Comparison of ENCODE assay signal across 8 mouse cellular contexts in the genomic region with DNA sequence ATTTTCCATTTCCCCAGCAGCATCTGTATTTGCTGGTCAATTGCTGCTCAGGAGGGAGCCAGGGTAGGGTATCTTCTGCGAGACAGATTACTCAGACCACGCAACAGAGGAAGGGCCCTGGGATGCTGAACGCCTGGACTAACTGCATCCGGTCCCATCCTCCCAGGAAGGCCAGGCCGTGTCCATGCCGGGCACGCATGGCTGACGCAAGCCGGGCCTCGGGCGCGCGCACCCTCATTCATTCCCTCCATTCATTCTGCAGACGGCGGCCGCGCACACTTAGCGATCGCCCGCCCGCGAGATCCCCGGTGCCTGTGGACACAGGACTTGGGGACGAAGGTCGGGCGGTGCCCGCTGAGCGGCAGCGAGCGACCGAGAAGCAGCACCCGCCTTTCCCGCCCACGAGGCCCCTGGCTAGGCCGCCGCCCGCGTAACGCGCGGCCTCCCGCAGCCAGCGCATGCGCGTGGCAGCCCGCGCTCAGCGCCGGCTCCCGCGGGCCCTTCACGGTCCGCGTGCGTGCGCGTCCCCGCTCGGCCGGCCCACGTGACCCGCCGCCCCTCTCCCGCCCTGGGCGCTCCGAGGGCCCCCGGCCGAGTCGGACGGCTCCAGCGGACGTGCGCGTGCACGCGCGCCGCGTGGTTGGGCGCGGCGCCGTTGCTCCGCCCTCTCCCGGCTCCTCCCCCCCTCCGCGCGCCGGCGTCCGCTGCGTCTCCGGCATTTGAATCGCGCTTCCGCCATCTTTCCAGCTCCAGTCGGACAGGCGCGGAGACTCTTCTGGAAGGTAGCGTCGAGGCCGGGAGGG. TPM values are rescaled to one million over a fixed set of nuclear protein-coding genes. Genes with fewer than 3 reads are reported as not detected.
DNase-seq lines count a peak whose midpoint lies in the region; ATAC-seq and TF ChIP-seq lines count a peak whose summit lies in the region.

Ran (plus strand) TSS at position 573 of the 803 bp plus-strand sequence.

- WGBS in heart, embryonic 11.5 days (ENCODE audit: insufficient replicate concordance), result under 1% methylated on average over 59 of the region's 102 CpGs
- under 1% methylated on average over 77 of the region's 102 CpGs for WGBS in kidney, embryonic 16.5 days
- WGBS in liver, adult 2 months, result 1% methylated on average over 99 of the region's 102 CpGs

- peaks cover 2% of the 10 kb centered on the region for H3K36me3 ChIP-seq in heart, embryonic 11.5 days (ENCODE audit: control insufficient read depth, insufficient read depth, low read length)
- H3K36me3 ChIP-seq in kidney, embryonic 16.5 days (ENCODE audit: insufficient read depth, low read length), result peaks cover 12% of the 10 kb centered on the region; the same call in 1 of the 2 replicates
- peaks cover 7% of the 10 kb centered on the region; the same call in 1 of the 2 replicates for H3K36me3 ChIP-seq in liver, adult 2 months (ENCODE audit: control insufficient read depth, insufficient read depth, low read length)
- peaks cover 32% of the 10 kb centered on the region for H3K36me3 ChIP-seq in myocyte (ENCODE audit: control insufficient read depth, insufficient read depth)
- H3K36me3 ChIP-seq in splenic B cell, adult 2 months (ENCODE audit: control insufficient read depth, insufficient read depth, low read length, poor library complexity, severe bottlenecking), result peaks cover 9% of the 10 kb centered on the region; the same call in 1 of the 2 replicates

- peak within 1 kb of the TSS; percentile 86 for H3K4me2 ChIP-seq in heart, embryonic 11.5 days
- peak within 1 kb of the TSS; percentile 70 for H3K4me2 ChIP-seq in kidney, embryonic 16.5 days (replicated peaks; ENCODE audit: low read depth, low read length)
- H3K4me2 ChIP-seq in myocyte (ENCODE audit: low read depth), result peak within 1 kb of the TSS; percentile 98

- peak within 1 kb of the TSS; percentile 86 for H3K4me3 ChIP-seq in heart, embryonic 11.5 days (ENCODE audit: low read depth, low read length)
- peak within 1 kb of the TSS; percentile 61 for H3K4me3 ChIP-seq in kidney, embryonic 16.5 days (ENCODE audit: low read length)
- peak within 1 kb of the TSS; percentile 90 for H3K4me3 ChIP-seq in liver, adult 2 months (ENCODE audit: insufficient read depth, low read depth, low read length)
- H3K4me3 ChIP-seq in myocyte, result peak within 1 kb of the TSS; percentile 96

- peaks cover 10% of the 10 kb centered on the region for H3K79me2 ChIP-seq in liver, adult 2 months (ENCODE audit: control insufficient read depth, insufficient read depth, low read length)
- peaks cover 22% of the 10 kb centered on the region for H3K79me2 ChIP-seq in myocyte (ENCODE audit: control insufficient read depth, insufficient read depth)

- H3K9me3 ChIP-seq in heart, embryonic 11.5 days (replicated peaks; ENCODE audit: control insufficient read depth, low read length), result no peaks in the 10 kb centered on the region
- H3K9me3 ChIP-seq in kidney, embryonic 16.5 days (ENCODE audit: low read length), result no peaks in the 10 kb centered on the region

- peak; percentile 73; the same call in 1 of the 2 replicates for TF ChIP-seq POLR2A in liver, adult 2 months (IDR thresholded peaks at IDR 0.05; ENCODE audit: extremely low read depth, insufficient read depth, low read length)
- TF ChIP-seq POLR2A in myocyte (IDR thresholded peaks at IDR 0.05; ENCODE audit: insufficient read length, low read depth), result peak; percentile 75

- H3ac ChIP-seq in myocyte (ENCODE audit: control insufficient read depth, insufficient read length), result peak within 1 kb of the TSS; percentile 99

- no peaks in the 10 kb centered on the region for H3K27me3 ChIP-seq in heart, embryonic 11.5 days (ENCODE audit: control insufficient read depth, insufficient read depth, low read length)
- no peaks in the 10 kb centered on the region for H3K27me3 ChIP-seq in kidney, embryonic 16.5 days (ENCODE audit: insufficient read depth, low read length)
- no peaks in the 10 kb centered on the region for H3K27me3 ChIP-seq in liver, adult 2 months (ENCODE audit: control insufficient read depth, insufficient read depth, low read length)
- H3K27me3 ChIP-seq in myocyte (ENCODE audit: control insufficient read depth, insufficient read depth, insufficient read length), result no peaks in the 10 kb centered on the region
- no peaks in the 10 kb centered on the region; the same call in 1 of the 2 replicates for H3K27me3 ChIP-seq in splenic B cell, adult 2 months (ENCODE audit: control insufficient read depth, insufficient read depth, low read length, poor library complexity, severe bottlenecking)

- TF ChIP-seq CTCF in liver, adult 2 months (IDR thresholded peaks at IDR 0.05; ENCODE audit: low read depth, low read length), result no peak

- H3K27ac ChIP-seq in heart, embryonic 11.5 days (ENCODE audit: low read depth, low read length), result peak within 1 kb of the TSS; percentile 99
- peak within 1 kb of the TSS; percentile 98 for H3K27ac ChIP-seq in kidney, embryonic 16.5 days (ENCODE audit: low read length)
- H3K27ac ChIP-seq in liver, adult 2 months (replicated peaks; ENCODE audit: insufficient read depth, low read depth, low read length), result peak within 1 kb of the TSS; percentile 80

- peak; percentile 75 for ATAC-seq in erythroblast, adult 5-6 weeks (replicated peaks; ENCODE audit: low FRiP score, poor library complexity, severe bottlenecking)
- peak; percentile 94 for ATAC-seq in heart, embryonic 11.5 days (replicated peaks; ENCODE audit: insufficient number of reproducible peaks, low FRiP score, low TSS enrichment)
- ATAC-seq in kidney, embryonic 16.5 days (ENCODE audit: low FRiP score, low TSS enrichment), result peak; percentile 95

- peaks cover 8% of the 10 kb centered on the region; the same call in 1 of the 2 replicates for H3K4me1 ChIP-seq in heart, embryonic 11.5 days (ENCODE audit: control insufficient read depth, insufficient read depth, low read length)
- peaks cover 9% of the 10 kb centered on the region for H3K4me1 ChIP-seq in kidney, embryonic 16.5 days (ENCODE audit: insufficient read depth, low read length)
- H3K4me1 ChIP-seq in liver, adult 2 months (ENCODE audit: control insufficient read depth, insufficient read depth, low read length), result peaks cover 7% of the 10 kb centered on the region

- H3K9ac ChIP-seq in heart, embryonic 11.5 days (ENCODE audit: low read depth, low read length), result peak within 1 kb of the TSS; percentile 98
- H3K9ac ChIP-seq in kidney, embryonic 16.5 days (replicated peaks; ENCODE audit: low read length), result peak within 1 kb of the TSS; percentile 99
- H3K9ac ChIP-seq in liver, adult 2 months (ENCODE audit: low read depth, low read length), result peak within 1 kb of the TSS; percentile 93

- peak; percentile 97 to 98 for DNase-seq in B cell, adult 2 months
- DNase-seq in brain, adult 2 months (ENCODE audit: low read depth, low spot score), result peak; percentile 98
- DNase-seq in liver, adult 2 months (ENCODE audit: extremely low read depth, low read depth, low spot score), result peak; percentile 65
- peak; percentile 97 for DNase-seq in splenic B cell, adult 2 months (ENCODE audit: low read depth, low spot score)

TF ChIP-seq in myocyte, 11 proteins besides CTCF, POLR2A, EP300 and RAD21:
- TF ChIP-seq CEBPB (IDR thresholded peaks at IDR 0.05; ENCODE audit: insufficient read depth, poor library complexity, severe bottlenecking) (peak; percentile 36; the same call in 1 of the 2 replicates), SRF (IDR thresholded peaks at IDR 0.05; ENCODE audit: control insufficient read depth, insufficient read length, low read depth) (no peak), POLR2AphosphoS2 (IDR thresholded peaks at IDR 0.05; ENCODE audit: insufficient read length, low read depth) (peak; percentile 84), TCF3 (IDR thresholded peaks at IDR 0.05; ENCODE audit: insufficient read length, low read depth) (peak; percentile 4), E2F4 (IDR thresholded peaks at IDR 0.05; ENCODE audit: insufficient read depth) (peak; percentile 6), MYOG (IDR thresholded peaks at IDR 0.05; ENCODE audit: control insufficient read depth in 1 of 3, insufficient read depth in 1 of 3, insufficient read length in 2 of 3, low read depth in 2 of 3) (no peak), REST (IDR thresholded peaks at IDR 0.05; ENCODE audit: insufficient read depth, insufficient read length) (no peak), TCF12 (IDR thresholded peaks at IDR 0.05; ENCODE audit: insufficient read depth, poor library complexity, severe bottlenecking) (no peak), MYOD1 (IDR thresholded peaks at IDR 0.05; ENCODE audit: control insufficient read depth in 1 of 3, insufficient read length in 2 of 3, low read depth in 2 of 3) (no peak), USF1 (IDR thresholded peaks at IDR 0.05; ENCODE audit: low read depth) (peak; percentile 82), MAX (IDR thresholded peaks at IDR 0.05; ENCODE audit: low read depth) (no peak)

RNA-seq across cellular contexts. Expression of gene Ran, which starts in this region (rescaled TPM):
- total RNA-seq in erythroblast, adult 5-6 weeks (2015; ENCODE audit: low replicate concordance), result 125 and 151 TPM in 2 replicates
- total RNA-seq in erythroblast, adult 5-6 weeks (2017; ENCODE audit: low replicate concordance), result 77.9 and 87.8 TPM in 2 replicates
- 499 and 500 TPM in 2 replicates for polyA plus RNA-seq in heart, embryonic 11.5 days (2014; fragmentation: Nextera tagmentation; extraction: Ambion mirVana)
- polyA plus RNA-seq in kidney, embryonic 16.5 days (2015; fragmentation: Nextera tagmentation; extraction: Ambion mirVana), result 613 and 614 TPM in 2 replicates
- total RNA-seq in liver, adult 2 months (2014; rRNA removed), result 90.9 and 99.5 TPM in 2 replicates
- polyA plus RNA-seq in liver, adult 2 months (2012; rRNA removed), result 46.8 and 50.5 TPM in 2 replicates
- polyA plus RNA-seq in myocyte (2012; fragmentation: generic; extraction: Trizol), result 466 TPM

Comparison
In these comparisons a context has a peak if more than half of its experiments do, and no peak if none do; other contexts are left out.
1. Peak in every context shown above with its lines: DNase-seq, ATAC-seq, H3K4me3 ChIP-seq and H3K27ac ChIP-seq.